Comparison of ENCODE assay signal across 25 mouse cellular contexts in genomic region chr10:3308821-3309206, GRCm38 (mm10). TPM values are rescaled to one million over a fixed set of nuclear protein-coding genes. Genes with fewer than 3 reads are reported as not detected.
"Had no signal": no experiment of that assay in that cellular context is flagged by ENCODE, and none has a peak within 500 bp of the region (broad histone marks: within the 10 kb centered on the region; RNA-seq: fewer than 3 reads in every experiment).

No protein-coding gene starts in this region.

- H3K4me1 ChIP-seq: liver, embryonic 13.5 days; neural tube, embryonic 13.5 days; stomach, embryonic 15.5 days had no signal

- DNase-seq: layer of hippocampus, postnatal 36 days; liver, embryonic 13.5 days; lung, adult 2 months; lung, postnatal 14 days; lung, postnatal 4 days; midbrain, embryonic 14.5 days; retina, postnatal 1 day; right cerebral cortex, postnatal 25 days; spleen, adult 18-20 months; thymus, postnatal 25 days had no signal

- H3K4me3 ChIP-seq: left cerebral cortex, adult 2 months; liver, embryonic 13.5 days; myocyte; neural tube, embryonic 13.5 days; stomach, embryonic 15.5 days had no signal

- H3K27me3 ChIP-seq: liver, embryonic 13.5 days; neural tube, embryonic 13.5 days; stomach, embryonic 15.5 days had no signal

- H3K36me3 ChIP-seq: liver, embryonic 13.5 days; neural tube, embryonic 13.5 days; stomach, embryonic 15.5 days had no signal

- H3K27ac ChIP-seq: left cerebral cortex, adult 2 months; liver, embryonic 13.5 days; neural tube, embryonic 13.5 days; stomach, embryonic 15.5 days had no signal

- H3K9ac ChIP-seq: liver, embryonic 13.5 days; neural tube, embryonic 13.5 days; stomach, embryonic 15.5 days had no signal

- H3K4me2 ChIP-seq: liver, embryonic 13.5 days; midbrain, embryonic 11.5 days; neural tube, embryonic 13.5 days; stomach, embryonic 15.5 days had no signal

- H3K9me3 ChIP-seq: liver, embryonic 13.5 days; neural tube, embryonic 13.5 days; stomach, embryonic 15.5 days had no signal

RNA-seq across cellular contexts. Expression of gene H60c, which starts 41.2 kb away (rescaled TPM):
- total RNA-seq: layer of hippocampus, adult 8-10 months; layer of hippocampus, postnatal 10 days; layer of hippocampus, postnatal 36 days; left cerebral cortex, adult 2 months; left cerebral cortex, postnatal 10 days; left cerebral cortex, postnatal 36 days; liver, adult 2 months; megakaryocyte progenitor cell, adult 5-6 weeks; megakaryocyte-erythroid progenitor cell, adult 5-6 weeks had no signal
- polyA plus RNA-seq: limb, embryonic 11.5 days; liver, adult 2 months; liver, embryonic 13.5 days; liver, embryonic 16.5 days; midbrain, embryonic 11.5 days; midbrain, embryonic 14.5 days; myocyte; neural tube, embryonic 13.5 days had no signal

RNA-seq across cellular contexts. Expression of gene Ppp1r14c, which starts 57.0 kb away (rescaled TPM):
- total RNA-seq: liver, adult 2 months; megakaryocyte progenitor cell, adult 5-6 weeks; megakaryocyte-erythroid progenitor cell, adult 5-6 weeks; monocyte, adult 5-6 weeks had no signal
- polyA plus RNA-seq: liver, adult 2 months had no signal
